Mouse (Mus musculus): Measurements from ENCODE around the gene Ifnl2. TPM values are rescaled to one million over a fixed set of nuclear protein-coding genes. Genes with fewer than 3 reads are reported as not detected.
A peak's percentile ranks its signal among the peaks of the same experiment; 100 is the strongest.
"Not testable (repeated sequence)": the region's sequence is repeated elsewhere in the genome, so short reads cannot be mapped to it uniquely, and the experiment has no call there.

The Ifnl2 gene
- polyA plus RNA-seq, 1 experiment from 2014 or later: not detected

GRCm38 (mm10) chr7:28545891-28546210, 35.6 kb upstream of the Ifnl2 start:
- H3K9ac ChIP-seq (ENCODE audit: low read depth, low read length): no peak overlapping the region
- H3K27ac ChIP-seq (ENCODE audit: low read length): no peak overlapping the region
- no peak for ATAC-seq
- peaks cover 15% of the 10 kb centered on the region; the same call in 1 of the 2 replicates for H3K4me1 ChIP-seq (ENCODE audit: control insufficient read depth, insufficient read depth, low read length)
- no peak overlapping the region for H3K4me3 ChIP-seq (ENCODE audit: low read depth, low read length)
- no peak overlapping the region for H3K4me2 ChIP-seq (ENCODE audit: low read length)
- H3K27me3 ChIP-seq (ENCODE audit: control insufficient read depth, insufficient read depth, low read depth, low read length): peaks cover 24% of the 10 kb centered on the region
- H3K9me3 ChIP-seq (replicated peaks; ENCODE audit: control insufficient read depth, low read length, poor library complexity, severe bottlenecking): no peaks in the 10 kb centered on the region
- WGBS: 40% methylated on average over 7 of the region's 7 CpGs
- H3K36me3 ChIP-seq (ENCODE audit: control insufficient read depth, insufficient read depth, low read length): no peaks in the 10 kb centered on the region

- Histone ChIP-seq H3K4me2 (ENCODE audit: low read length) (no peak overlapping the region), H3K9me3 (replicated peaks; ENCODE audit: control insufficient read depth, low read length, poor library complexity, severe bottlenecking) (no peaks in the 10 kb centered on the region), H3K27me3 (ENCODE audit: control insufficient read depth, insufficient read depth, low read depth, low read length) (peaks cover 24% of the 10 kb centered on the region), H3K4me1 (ENCODE audit: control insufficient read depth, insufficient read depth, low read length) (peaks cover 15% of the 10 kb centered on the region; the same call in 1 of the 2 replicates), H3K4me3 (ENCODE audit: low read depth, low read length) (no peak overlapping the region), H3K27ac (ENCODE audit: low read length) (no peak overlapping the region), H3K9ac (ENCODE audit: low read depth, low read length) (no peak overlapping the region), H3K36me3 (ENCODE audit: control insufficient read depth, insufficient read depth, low read length) (no peaks in the 10 kb centered on the region)
- 26% methylated on average over 14 of the region's 14 CpGs for WGBS
- ATAC-seq: peak; percentile 52; the same call in 1 of the 2 replicates
These were observed 35.0 kb upstream of the Ifnl2 start for GRCm38 (mm10) chr7:28545048-28545890.

GRCm38 (mm10) chr7:28544051-28544601, 33.9 kb upstream of the Ifnl2 start:
- Histone ChIP-seq H3K36me3 (ENCODE audit: control insufficient read depth, insufficient read depth, low read length) (no peaks in the 10 kb centered on the region), H3K27ac (ENCODE audit: low read length) (no peak overlapping the region), H3K4me3 (ENCODE audit: low read depth, low read length) (peak overlapping the region; percentile 30), H3K9me3 (replicated peaks; ENCODE audit: control insufficient read depth, low read length, poor library complexity, severe bottlenecking) (no peaks in the 10 kb centered on the region), H3K27me3 (ENCODE audit: control insufficient read depth, insufficient read depth, low read depth, low read length) (peaks cover 24% of the 10 kb centered on the region), H3K9ac (ENCODE audit: low read depth, low read length) (peak overlapping the region; percentile 43), H3K4me2 (ENCODE audit: low read length) (peak overlapping the region; percentile 54), H3K4me1 (ENCODE audit: control insufficient read depth, insufficient read depth, low read length) (peaks cover 15% of the 10 kb centered on the region; the same call in 1 of the 2 replicates)
- ATAC-seq: peak; percentile 56
- 3% methylated on average over 23 of the region's 27 CpGs for WGBS

GRCm38 (mm10) chr7:28540526-28540925, 30.3 kb upstream of the Ifnl2 start, which contains the start of gene Sycn:
Gene Sycn (plus strand): TSS chr7:28540885.
- H3K9ac ChIP-seq (ENCODE audit: low read depth, low read length): no peak within 1 kb of the TSS
- H3K9me3 ChIP-seq (replicated peaks; ENCODE audit: control insufficient read depth, low read length, poor library complexity, severe bottlenecking): no peaks in the 10 kb centered on the region
- peaks cover 8% of the 10 kb centered on the region for H3K27me3 ChIP-seq (ENCODE audit: control insufficient read depth, insufficient read depth, low read depth, low read length)
- H3K4me1 ChIP-seq (ENCODE audit: control insufficient read depth, insufficient read depth, low read length): peaks cover 2% of the 10 kb centered on the region; the same call in 1 of the 2 replicates
- no peak for ATAC-seq
- H3K36me3 ChIP-seq (ENCODE audit: control insufficient read depth, insufficient read depth, low read length): no peaks in the 10 kb centered on the region
- no peak within 1 kb of the TSS for H3K27ac ChIP-seq (ENCODE audit: low read length)
- H3K4me2 ChIP-seq (ENCODE audit: low read length): no peak within 1 kb of the TSS
- 78% methylated on average over 4 of the region's 4 CpGs for WGBS
- H3K4me3 ChIP-seq (ENCODE audit: low read depth, low read length): no peak within 1 kb of the TSS

GRCm38 (mm10) chr7:28538886-28539285, 28.6 kb upstream of the Ifnl2 start:
- not testable (repeated sequence) for H3K36me3 ChIP-seq (ENCODE audit: control insufficient read depth, insufficient read depth, low read length); H3K9ac ChIP-seq (ENCODE audit: low read depth, low read length); H3K4me3 ChIP-seq (ENCODE audit: low read depth, low read length); H3K27me3 ChIP-seq (ENCODE audit: control insufficient read depth, insufficient read depth, low read depth, low read length); H3K4me2 ChIP-seq (ENCODE audit: low read length); H3K27ac ChIP-seq (ENCODE audit: low read length); ATAC-seq; H3K9me3 ChIP-seq (replicated peaks; ENCODE audit: control insufficient read depth, low read length, poor library complexity, severe bottlenecking); H3K4me1 ChIP-seq (ENCODE audit: control insufficient read depth, insufficient read depth, low read length)
- 89% methylated on average over 6 of the region's 6 CpGs for WGBS

GRCm38 (mm10) chr7:28532005-28532404, 21.8 kb upstream of the Ifnl2 start:
- no peak overlapping the region for H3K9ac ChIP-seq (ENCODE audit: low read depth, low read length)
- WGBS: 75% methylated on average over 8 of the region's 8 CpGs
- H3K27ac ChIP-seq (ENCODE audit: low read length): no peak overlapping the region
- H3K4me3 ChIP-seq (ENCODE audit: low read depth, low read length): no peak overlapping the region
- H3K4me1 ChIP-seq (ENCODE audit: control insufficient read depth, insufficient read depth, low read length): no peaks in the 10 kb centered on the region
- no peak for ATAC-seq
- no peaks in the 10 kb centered on the region for H3K9me3 ChIP-seq (replicated peaks; ENCODE audit: control insufficient read depth, low read length, poor library complexity, severe bottlenecking)
- H3K27me3 ChIP-seq (ENCODE audit: control insufficient read depth, insufficient read depth, low read depth, low read length): no peaks in the 10 kb centered on the region
- no peaks in the 10 kb centered on the region for H3K36me3 ChIP-seq (ENCODE audit: control insufficient read depth, insufficient read depth, low read length)
- H3K4me2 ChIP-seq (ENCODE audit: low read length): no peak overlapping the region

- no peak overlapping the region for H3K27ac ChIP-seq (ENCODE audit: low read length)
- no peak overlapping the region for H3K9ac ChIP-seq (ENCODE audit: low read depth, low read length)
- no peaks in the 10 kb centered on the region for H3K27me3 ChIP-seq (ENCODE audit: control insufficient read depth, insufficient read depth, low read depth, low read length)
- no peak for ATAC-seq
- no peak overlapping the region for H3K4me2 ChIP-seq (ENCODE audit: low read length)
- WGBS: 9% methylated on average over 19 of the region's 19 CpGs
- H3K4me1 ChIP-seq (ENCODE audit: control insufficient read depth, insufficient read depth, low read length): no peaks in the 10 kb centered on the region
- H3K36me3 ChIP-seq (ENCODE audit: control insufficient read depth, insufficient read depth, low read length): no peaks in the 10 kb centered on the region
- H3K4me3 ChIP-seq (ENCODE audit: low read depth, low read length): no peak overlapping the region
- no peaks in the 10 kb centered on the region for H3K9me3 ChIP-seq (replicated peaks; ENCODE audit: control insufficient read depth, low read length, poor library complexity, severe bottlenecking)
These were observed 17.9 kb upstream of the Ifnl2 start for GRCm38 (mm10) chr7:28527922-28528719.

- not testable (repeated sequence) for ATAC-seq; H3K4me3 ChIP-seq (ENCODE audit: low read depth, low read length); H3K27ac ChIP-seq (ENCODE audit: low read length); H3K36me3 ChIP-seq (ENCODE audit: control insufficient read depth, insufficient read depth, low read length); H3K9ac ChIP-seq (ENCODE audit: low read depth, low read length); H3K27me3 ChIP-seq (ENCODE audit: control insufficient read depth, insufficient read depth, low read depth, low read length); H3K9me3 ChIP-seq (replicated peaks; ENCODE audit: control insufficient read depth, low read length, poor library complexity, severe bottlenecking); H3K4me2 ChIP-seq (ENCODE audit: low read length); H3K4me1 ChIP-seq (ENCODE audit: control insufficient read depth, insufficient read depth, low read length)
- 80% methylated on average over 5 of the region's 6 CpGs for WGBS
These were observed 12.3 kb upstream of the Ifnl2 start, which contains the start of gene Ifnl3 for GRCm38 (mm10) chr7:28522536-28522935. Gene Ifnl3 (plus strand): TSS chr7:28522836.

All from midbrain, embryonic 16.5 days (tissue).